Mouse (Mus musculus) retina, postnatal 1 day (tissue): ENCODE results near the gene Nckap5.

Source experiments
- DNase-seq: peaks from one replicate; pipeline ENCODE4 v3.0.0-alpha.2; 2012

The Nckap5 gene

DNA sequence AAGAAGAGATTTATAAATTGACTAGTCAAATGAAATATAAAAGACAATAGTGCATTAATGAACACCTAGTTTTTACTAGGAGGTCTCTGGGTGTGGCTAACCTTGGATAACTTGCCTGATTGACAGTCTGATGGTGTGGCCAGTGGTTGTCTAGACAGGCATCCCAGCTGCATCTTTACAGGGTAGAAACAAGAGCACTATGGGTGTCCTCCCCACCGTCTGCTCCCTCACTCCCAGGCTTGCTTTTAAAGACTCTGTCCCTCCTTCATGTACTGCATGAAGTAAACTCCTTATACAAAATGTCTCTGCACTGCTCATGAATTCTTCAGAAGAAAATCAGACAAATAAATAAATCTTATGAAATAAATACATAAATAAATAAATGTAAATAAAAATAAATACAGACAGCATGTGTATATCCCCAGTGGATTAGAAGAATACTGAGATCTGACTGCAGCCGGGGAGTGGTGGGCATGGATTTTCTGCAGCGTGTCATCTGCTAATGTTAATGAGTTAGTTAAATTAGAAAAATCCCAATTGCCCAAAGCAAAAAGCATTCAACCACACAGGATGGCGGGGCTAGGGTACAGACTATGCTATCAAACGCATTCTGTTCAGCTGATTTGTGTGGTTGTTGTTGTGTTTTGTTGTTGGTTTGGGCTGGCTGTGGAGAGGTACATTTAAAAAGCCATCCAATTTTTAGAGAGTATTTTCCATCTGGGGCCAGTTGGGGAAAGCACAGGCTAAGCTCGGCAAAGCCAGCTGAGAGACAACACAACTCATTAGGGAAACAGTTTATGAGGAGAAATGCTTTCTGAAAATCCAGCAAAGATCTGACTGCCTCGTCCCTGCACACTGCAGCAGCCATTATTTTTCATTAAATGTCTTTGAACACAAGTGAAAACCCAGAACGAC is 130.3 kb downstream of the Nckap5 start:
- peak; percentile 32 for DNase-seq

DNA sequence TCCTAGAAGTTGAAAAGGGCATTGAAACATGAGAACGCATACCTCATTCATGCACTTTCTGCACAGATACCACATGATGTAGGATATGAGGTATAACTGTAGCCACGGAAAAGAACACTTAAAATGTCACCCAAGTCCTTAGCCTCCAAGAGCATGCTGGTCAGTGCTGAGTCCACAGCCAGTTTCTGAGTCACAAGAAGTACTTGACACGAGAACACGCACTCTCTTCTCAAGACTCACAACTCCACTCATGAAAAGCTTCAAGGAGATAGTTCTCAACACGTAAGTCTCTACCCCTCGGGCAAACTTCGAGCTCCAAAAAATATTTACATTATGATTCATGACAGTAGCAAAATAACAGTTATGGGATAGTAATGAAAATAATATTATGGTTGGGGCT is 137.0 kb downstream of the Nckap5 start:
- no peak for DNase-seq

DNA sequence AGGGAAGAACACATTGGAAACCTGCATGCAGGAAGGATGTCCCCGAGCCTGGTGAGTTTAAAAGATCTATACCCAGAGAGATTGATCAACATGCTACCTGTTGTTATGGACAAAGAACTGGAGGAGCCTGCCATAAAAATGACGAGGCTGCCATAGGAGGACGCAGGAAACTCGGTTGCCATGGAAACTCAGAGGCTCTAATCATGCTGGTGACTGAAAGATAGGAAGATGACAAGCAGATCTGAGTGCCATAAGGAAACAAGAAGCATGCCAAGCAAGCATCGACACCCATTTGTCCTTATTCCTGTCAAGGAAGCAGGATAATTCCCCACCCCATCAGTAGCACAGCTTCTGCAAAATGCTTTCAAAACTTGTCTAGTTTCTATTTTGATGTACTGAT is 142.0 kb downstream of the Nckap5 start:
- DNase-seq = no peak

DNA sequence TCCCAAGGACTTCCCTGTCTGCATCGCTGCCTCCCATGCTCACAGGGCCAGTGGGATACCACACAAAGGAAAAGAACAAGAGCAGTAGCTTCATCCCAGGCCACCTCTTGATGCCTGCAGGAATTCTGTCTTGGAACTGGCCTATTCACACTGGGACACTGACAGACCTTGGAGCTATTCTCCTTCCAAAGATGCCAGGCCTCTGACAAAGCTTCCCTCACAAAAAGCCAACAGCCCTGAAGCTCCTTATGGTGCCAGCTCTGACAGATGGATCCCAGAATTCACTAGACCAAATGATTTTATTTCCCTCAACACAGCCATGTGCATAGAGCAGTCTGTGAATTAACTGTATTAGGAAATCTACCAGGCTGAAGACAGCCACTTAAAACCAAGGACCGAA is 143.9 kb downstream of the Nckap5 start:
- DNase-seq = peak; percentile 39

DNA sequence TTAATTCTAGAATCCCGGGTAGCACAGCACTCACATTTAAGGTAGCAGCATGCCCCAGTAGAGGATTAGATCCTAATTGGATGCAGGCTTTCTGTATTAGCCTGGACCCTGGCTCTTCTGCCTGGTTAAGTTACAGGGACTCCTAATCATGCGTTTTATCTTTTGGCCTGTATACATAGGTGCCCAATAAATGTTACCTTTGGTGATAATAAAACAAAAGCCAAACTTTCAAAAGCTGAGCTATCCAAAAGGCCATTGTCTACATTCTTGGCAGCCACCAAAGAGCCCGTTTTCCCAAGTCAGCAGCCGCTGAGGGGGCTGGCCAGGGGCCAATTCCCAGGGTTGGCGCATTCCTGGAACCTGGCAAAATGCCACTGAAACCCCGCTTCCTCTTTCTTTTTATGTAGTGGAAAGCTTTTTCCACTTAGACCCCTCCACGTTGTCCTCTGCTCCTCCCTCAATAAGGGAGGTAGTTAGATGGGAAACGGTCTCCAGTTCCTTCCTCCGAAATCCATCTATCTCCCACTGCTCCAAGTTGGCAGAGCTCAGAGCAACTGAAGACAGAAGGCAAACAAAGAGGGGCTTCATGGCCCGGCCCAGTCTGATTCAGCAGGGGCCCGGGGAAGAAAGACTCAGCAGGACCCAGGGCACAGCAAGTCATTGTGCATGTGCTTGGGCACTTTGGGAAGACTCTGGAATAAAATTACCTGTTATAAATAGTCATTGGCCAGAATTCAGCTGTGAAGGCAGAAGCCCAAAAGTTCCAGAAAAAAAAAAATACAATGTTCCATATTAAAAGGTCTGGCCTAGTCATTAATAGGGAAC is 146.8 kb downstream of the Nckap5 start:
- peak; percentile 92 for DNase-seq

DNA sequence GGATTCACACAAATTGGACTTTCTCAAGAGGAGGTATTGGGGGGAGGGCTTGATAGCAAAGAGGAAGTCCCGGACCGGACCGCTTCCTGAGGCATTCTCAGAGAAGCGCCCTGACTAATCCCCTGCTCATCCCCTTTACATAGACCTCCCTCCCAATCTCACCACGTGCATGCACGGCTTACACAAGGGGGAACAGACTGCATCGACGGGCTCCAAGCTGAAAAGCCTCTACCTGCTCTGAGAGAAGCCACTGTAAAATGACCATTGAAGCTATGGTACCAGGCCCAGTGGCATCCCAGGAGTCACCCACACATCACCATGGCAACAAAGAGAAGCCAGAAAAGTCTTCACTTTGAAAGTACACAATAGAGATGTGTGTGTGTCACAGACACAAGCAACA is 148.8 kb downstream of the Nckap5 start:
- peak; percentile 67 for DNase-seq

DNA sequence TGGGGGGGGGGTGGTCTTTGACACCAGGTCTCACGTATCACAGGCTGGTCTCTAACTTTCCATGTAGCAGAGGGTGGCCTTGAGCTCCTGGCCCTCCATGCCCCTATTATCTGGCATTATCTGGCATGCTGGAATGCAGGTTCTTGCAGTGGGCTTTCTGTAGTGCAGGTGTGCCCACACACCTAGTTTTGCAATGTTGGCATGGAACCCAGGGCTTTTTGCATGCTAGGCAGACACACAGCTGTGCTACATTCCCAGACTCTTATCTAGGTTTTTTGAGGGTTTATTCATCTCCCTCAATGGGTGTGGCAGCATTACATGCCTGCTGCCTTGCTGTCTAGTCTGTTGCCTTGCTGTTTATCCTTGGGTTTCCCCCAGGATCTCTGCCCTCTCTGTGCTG is 151.3 kb downstream of the Nckap5 start:
- DNase-seq = no peak

DNA sequence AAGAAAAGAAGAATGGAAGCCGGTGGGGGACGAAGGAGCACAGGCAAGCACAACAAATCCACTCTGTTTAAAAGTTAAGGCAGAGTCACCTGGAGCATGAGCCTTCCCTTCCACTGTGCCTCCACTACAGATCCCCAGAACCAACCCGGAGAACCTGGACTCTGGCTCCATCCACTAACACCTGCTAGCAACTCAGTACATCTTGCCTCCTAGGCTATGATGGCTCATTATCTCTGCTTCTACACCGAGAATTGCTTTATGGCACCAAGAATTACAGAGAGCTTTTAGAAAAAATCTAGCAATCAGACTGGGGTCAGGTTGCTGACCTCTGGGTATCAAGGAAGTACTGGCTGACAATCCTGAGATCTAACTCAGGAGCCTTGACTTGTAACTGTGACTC is 153.3 kb downstream of the Nckap5 start:
- DNase-seq = no peak

DNA sequence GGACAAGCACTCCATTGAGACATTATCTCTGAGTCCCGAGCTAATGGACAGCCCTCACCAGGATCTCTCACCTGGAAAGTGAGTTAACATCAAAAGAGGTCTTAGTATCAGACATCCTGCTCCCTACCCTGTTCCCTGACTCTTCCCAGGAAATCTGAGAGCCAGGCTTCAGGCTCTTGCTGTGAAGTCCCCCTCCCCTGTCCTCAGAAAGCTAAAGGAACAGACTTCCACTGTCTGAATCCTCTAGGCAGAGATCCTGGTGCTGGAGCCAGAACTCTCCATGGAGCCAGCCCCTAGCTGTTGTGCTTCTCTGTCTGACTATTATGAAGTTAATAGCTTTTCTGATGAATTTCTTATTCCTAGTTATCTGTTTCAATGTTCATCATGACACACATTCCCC is 153.8 kb downstream of the Nckap5 start:
- DNase-seq = no peak

DNA sequence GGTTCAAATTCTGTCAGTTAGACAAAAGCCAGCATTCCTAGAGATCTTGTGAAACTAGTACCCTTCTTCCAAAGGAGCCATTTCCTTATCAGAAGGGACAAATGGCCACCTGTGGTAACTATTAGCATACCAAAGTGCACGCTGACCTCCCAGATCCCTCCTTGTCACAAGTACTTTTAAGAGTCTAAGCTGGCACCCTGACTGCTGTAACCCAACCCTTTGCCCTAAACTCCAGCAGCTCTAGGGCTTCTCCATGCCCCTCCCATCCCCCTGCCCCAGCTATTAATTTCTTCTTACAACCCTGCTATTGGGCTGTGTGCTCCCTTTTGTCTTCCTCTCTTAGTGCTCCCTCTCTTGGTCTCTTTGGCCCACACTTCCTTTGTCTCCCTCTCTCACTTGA is 155.5 kb downstream of the Nckap5 start:
- no peak for DNase-seq

DNA sequence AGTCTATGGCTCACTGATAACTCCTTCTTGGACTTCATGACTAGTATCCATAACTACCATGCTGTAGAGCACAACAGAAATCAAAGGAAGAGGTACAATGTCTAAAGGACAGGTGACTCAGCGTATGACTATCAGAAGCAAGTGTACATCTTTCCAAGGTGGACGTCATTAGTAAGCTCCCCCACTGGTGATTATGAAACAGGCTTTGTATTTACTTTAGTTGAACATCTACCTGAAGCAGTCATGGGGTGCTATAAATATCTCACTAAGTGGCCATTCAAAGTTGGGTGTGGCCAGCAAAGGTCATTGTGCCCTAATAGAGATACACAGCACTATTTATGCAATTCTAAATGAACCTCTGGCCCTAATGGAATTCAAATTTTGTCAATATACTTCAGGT is 157.4 kb downstream of the Nckap5 start:
- DNase-seq = no peak

DNA sequence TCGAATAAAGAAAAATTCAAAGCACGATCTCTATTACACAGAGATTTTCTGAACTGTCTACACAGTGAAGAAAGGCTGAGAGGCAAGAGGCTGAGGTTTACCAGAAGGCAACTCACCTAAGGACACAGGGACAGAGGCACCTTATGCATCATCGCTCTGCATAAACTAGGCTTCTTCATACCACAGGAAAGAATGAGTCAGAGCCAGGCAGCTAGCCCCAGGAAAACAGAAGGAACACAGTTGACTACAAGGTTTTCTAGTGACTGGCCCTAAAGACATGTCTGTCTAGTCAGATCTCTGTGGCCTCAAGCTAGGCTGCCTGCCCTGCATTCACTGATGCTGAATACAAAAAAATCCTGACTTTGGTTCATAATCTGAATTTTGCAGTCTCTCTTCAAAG is 160.1 kb downstream of the Nckap5 start:
- no peak for DNase-seq

DNA sequence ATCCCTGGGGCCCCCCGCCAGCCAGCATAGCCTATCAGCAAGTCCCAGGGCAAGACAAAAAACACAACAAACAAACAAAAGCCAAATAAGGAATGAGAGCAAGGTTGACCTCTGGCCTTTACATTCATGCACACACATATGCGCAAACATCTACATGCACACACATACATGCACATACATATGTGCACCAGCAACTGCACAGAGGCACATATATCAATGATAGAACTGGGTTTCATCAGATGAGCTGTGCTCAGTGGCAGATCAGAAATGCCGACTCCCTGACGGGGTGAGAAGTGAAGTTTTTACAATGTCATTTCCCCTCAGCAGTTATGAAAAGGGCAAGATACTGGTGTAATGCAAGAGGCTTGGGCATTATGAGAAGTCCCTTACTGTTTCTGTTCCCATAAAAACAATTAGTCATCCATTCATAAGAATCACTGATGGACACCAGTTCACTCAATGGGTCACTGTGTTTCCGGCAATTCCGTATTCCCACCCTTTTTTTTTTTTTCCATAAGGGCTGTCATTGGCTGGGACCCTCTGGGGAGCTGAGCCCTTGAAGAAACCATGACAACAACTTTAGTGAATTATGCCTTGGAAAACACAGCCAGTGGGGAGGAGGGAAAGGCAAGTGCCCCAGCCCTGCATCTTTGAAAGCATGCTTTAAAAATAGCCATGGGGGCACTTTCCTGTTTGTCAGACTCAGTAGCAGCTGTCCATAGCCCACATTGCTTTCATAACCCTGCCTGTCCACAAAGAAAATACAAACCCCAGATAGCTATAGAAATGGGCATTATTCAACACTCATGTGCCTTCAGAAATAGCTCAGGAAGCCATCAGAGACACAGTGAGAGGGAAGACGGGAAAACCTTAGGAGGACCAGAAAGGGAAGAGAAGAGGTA is 170.2 kb downstream of the Nckap5 start:
- DNase-seq = peak; percentile 49

DNA sequence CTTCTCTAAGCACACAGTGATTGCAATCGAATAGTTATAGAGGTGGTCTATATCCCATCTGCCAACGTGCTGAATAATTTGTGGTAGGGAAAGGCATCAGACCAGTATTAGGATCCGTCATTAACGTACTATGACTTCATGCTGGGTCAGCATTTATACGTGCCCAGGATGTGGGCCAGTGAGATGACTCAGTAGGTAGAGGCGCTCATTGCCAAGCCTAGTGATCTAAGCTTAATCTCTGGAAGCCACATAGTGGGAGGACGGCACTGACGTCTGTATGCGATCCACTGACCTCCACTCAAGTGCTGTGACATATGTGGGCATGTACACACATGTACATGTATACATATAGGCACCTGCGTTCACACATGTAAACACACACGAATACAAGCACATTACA is 171.9 kb downstream of the Nckap5 start:
- DNase-seq = no peak

DNA sequence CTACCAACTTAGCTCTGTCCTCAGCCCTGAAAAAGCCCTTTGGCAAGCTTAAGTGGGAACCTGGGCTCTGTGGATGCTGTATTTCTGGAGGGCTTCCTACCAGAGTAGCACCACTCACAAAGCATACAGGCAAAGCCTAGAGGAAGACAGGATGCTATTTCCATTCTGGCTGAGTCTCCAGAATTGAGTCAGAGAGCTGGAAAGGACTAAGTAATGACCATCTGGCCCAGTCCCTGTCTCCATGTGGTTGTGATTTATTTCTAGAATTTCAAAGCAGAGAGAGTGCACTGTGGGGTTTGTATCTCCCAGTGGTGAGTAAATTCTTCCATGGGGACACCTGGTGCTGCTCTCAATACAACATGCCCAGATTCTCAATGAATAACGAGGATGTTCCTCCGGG is 174.4 kb downstream of the Nckap5 start:
- no peak for DNase-seq

DNA sequence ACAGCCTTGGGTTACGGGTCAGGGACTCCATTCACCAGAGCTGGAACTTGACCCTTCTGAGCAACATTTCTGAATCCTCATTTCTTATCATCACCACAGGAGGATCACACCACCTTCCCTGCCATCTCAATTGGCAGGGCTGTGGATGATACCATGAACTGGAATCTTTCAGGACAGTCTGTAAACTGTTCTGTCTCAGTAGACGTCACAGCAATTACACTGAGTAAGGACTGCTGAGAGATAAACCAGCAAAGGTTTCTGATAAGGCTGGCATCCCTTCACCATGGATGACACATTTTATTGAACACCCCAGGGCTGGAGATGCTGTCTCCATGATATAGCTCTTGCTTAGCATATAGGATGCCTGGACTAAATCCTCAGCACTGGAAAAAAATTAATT is 178.5 kb downstream of the Nckap5 start:
- no peak for DNase-seq

DNA sequence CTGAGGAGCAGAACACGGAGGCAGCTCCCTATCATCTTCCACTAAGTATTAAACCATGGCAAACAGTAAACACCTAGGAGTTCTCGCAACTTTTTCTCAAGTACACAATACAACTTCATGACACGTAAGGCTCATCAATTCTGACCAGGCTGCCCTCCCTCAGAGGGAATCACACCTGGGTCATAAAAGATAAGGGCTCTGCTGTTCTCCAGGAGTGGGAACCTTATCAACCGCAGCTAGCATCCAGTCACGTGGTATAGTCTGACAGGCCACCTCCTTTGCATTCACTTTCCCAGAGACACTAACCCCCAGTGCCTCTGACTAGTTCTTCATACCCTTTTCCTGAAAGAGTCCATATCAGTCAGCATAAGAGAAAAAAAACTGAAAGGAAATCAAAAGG is 179.8 kb downstream of the Nckap5 start:
- DNase-seq = no peak

DNA sequence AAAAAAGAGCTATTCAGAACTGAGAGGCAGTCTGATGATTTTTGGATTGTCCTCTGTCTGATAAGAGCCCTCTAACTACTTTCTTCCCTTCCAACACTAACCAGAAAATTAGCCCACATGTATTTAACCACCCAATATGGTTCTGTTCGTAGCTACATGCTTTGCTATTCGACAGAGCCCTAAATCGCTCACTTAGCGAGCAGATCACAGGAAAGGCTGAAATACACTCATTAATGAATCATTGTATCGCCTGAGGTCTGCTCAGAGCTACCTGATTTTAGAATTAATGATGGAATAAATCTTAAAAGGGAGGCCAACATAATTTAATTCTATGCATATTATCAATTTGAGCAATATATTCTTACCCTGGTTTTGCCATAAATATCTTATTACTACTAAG is 187.8 kb downstream of the Nckap5 start:
- DNase-seq = no peak

DNA sequence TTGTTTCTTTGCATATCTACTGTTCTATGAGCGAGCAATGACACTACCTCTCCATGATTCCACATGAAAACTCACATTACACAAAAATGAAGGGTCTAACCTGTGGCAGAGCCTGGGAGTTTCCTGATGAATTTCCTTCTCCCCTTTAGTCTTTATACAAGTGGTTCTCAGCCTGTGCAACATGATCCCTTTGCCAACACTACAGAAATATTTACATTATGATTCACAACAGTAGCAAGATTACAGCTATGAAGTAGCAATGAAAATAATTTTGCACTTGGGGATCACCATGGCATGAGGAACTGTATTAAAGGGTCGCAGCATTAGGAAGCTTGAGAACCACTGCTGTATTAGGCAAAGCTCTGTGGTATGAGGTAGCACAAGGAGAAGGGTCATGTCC is 191.1 kb downstream of the Nckap5 start:
- DNase-seq = no peak

DNA sequence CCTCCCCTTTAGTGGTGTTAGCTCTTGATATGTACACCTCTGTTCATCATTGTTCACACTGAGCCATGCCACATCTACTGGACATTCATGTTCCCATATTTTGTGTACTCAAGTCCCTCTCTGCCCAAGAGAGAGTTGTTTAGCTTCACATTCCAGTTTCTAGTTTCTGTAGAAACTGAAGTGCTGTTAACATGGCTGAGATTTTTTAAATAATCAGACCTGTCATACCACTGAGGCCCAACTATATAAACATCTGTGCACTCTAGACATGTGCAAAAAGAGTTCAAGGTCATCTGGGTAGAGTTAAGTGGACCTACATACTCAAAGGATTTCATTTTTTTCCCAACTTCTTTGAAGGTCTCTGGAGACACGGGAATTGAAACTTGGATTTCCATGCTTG is 193.1 kb downstream of the Nckap5 start:
- DNase-seq = no peak

DNA sequence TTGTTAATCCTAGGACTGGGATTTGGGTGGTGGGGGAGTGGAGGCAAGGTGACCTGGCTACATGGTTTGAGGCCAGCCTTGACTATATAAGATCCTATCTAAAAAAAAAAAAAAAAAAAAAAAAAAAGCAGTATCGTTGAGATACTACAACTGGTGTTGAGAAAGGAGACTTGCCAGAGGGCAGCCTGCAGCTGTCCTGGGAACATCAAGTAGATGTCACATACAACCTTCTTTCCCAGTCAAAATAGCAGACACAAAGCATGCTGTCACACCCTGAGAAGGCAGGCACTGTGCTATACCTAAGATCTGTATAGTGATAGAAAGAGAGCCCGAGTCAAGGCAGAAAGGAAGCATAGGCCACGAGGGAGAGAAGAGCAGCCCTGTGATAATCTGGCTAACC is 204.4 kb downstream of the Nckap5 start:
- DNase-seq = no peak

DNA sequence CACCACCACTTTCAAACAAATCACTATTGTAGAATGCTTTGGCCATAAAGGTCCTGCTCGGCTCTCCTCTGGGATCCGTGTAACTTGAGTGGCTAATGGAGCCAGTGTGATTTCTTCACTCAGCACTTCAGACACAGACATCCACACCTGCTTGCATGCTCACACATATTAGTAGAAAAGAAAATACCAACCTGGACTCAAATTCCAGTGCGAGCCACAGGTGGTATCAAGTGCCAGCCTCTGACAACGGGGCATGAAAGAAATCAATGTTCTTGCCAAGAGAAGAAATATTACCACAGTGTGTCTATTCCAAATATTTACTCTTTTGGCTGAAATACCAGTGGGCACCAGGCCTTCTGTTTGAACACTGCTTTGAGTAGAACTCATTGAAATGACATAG is 208.6 kb downstream of the Nckap5 start:
- DNase-seq = no peak

DNA sequence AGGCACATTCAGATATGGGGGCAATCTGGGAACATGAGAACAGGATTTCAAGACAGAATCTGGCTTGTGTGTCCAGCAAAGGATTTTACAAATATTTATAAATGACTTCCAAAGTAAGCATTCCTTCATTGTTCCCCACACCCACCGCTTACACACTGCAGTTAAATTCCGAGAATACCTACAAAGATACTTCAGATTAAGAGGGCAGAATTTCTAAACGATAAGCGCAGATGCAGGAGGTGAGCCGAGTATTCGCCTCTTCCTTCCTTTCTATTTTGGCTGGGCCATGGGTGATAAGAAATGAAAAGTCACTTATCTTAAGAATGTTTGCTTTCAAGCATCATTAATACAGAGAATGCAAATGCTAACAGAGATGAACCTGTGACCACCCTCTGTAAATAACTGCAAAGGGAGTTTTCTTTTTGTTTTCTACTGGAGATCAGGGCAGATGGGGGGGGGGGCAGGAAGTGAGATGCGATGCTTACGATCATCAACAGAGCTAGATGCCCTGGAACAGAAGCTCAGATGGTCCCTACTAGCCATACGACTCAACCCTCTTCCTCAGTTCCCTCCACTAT is 213.0 kb downstream of the Nckap5 start:
- no peak for DNase-seq
